1 mouse cellular context compared by ENCODE assay signal in genomic region chr11:87444056-87444455, GRCm38 (mm10). TPM values are rescaled to one million over a fixed set of nuclear protein-coding genes. Genes with fewer than 3 reads are reported as not detected.
"Had no signal": no experiment of that assay in that cellular context is flagged by ENCODE, and none has a peak within 500 bp of the region (broad histone marks: within the 10 kb centered on the region; RNA-seq: fewer than 3 reads in every experiment).

No protein-coding gene starts in this region.

RNA-seq across cellular contexts. Expression of gene Tex14, which starts 39.2 kb away (rescaled TPM):
- polyA plus RNA-seq: midbrain, embryonic 10.5 days had no signal
